Mouse (Mus musculus) lung, postnatal 0 days (tissue): Measurements from ENCODE around the gene Fam169b.

ENCODE experiments used
- CTCF ChIP-seq: IDR thresholded peaks from 2 replicates; pipeline ENCODE4 v1.5.1; 2016; ENCODE audit warnings: antibody characterized with exemption, mild to moderate bottlenecking
- EP300 ChIP-seq: IDR thresholded peaks from 2 replicates; pipeline ENCODE4 v1.6.1; 2016; ENCODE audit warnings: antibody characterized with exemption, mild to moderate bottlenecking, control low read depth

DNA sequence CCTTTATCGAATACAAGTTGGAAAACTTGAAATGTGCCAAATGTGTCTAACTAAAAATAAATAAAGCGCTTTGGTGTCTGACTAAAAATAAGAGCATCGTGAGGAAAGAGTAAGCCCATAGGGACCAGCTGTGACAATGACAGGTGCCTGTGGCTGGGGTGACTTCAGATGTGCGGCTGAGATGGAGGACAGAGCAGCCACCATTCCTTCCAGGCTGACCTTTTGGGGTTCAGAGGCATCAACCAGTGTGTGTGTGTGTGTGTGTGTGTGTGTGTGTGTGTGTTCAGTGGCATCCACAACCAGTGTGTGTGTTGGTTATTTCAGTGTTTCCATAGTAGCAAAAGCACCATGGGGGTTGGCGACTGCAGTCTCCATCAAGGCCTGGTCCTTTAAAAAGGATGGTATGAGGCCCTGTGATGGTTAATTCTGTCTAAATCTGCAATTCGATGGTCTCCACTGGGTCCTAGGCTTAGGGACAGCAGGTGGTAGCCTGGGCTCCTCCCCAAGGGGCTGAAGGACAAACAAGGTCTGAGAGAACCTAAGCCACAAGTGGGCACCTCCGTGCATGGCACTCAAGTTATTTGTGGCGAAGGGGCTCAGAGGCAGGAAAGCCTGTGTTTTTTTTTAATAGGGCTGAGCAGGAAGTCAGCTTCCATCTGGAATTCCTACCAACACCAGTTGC is 10.2 kb upstream of the Fam169b start:
- TF ChIP-seq CTCF (no peak), EP300 (no peak)
